Mouse (Mus musculus): Measurements from ENCODE around the gene Blcap. TPM values are rescaled to one million over a fixed set of nuclear protein-coding genes. Genes with fewer than 3 reads are reported as not detected.

Blcap gene
- polyA plus RNA-seq, 1 experiment from 2014 or later = 165 TPM

DNA sequence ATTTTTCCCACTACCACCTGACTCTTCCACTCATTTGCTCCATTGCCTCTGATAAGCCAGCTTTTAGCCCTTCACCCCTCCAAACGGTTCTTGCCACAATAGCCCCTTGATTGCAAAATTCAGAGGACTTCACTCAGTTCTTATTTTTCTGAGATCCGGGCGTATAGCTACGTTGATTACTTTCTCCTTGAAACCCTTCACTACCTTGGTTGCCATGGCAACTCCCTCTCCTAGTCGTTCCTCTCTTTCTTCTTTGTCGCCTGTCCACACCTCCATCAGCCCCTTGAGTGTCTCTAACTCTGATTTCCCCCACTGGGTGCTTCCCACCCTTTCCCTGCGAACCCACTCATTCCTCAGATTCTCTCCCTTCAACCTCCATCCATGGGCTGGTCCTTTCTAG is 34.0 kb downstream of the Blcap start:
- no peaks in the 10 kb centered on the region for H3K27me3 ChIP-seq
- peak overlapping the region; percentile 74 for H3K27ac ChIP-seq (replicated peaks)
- H3K4me2 ChIP-seq = no peak overlapping the region
- no peak; the same call in 1 of the 2 replicates for ATAC-seq (ENCODE audit: low read depth)
- H3K36me3 ChIP-seq = no peaks in the 10 kb centered on the region
- peaks cover 52% of the 10 kb centered on the region for H3K4me1 ChIP-seq (replicated peaks)
- 0 out of 2 replicates have a peak overlapping the region, but pooled peaks have one; percentile 22 for H3K9ac ChIP-seq
- no peak overlapping the region for H3K4me3 ChIP-seq
- no peaks in the 10 kb centered on the region for H3K9me3 ChIP-seq
- WGBS = 26% methylated on average over 7 of the region's 7 CpGs

DNA sequence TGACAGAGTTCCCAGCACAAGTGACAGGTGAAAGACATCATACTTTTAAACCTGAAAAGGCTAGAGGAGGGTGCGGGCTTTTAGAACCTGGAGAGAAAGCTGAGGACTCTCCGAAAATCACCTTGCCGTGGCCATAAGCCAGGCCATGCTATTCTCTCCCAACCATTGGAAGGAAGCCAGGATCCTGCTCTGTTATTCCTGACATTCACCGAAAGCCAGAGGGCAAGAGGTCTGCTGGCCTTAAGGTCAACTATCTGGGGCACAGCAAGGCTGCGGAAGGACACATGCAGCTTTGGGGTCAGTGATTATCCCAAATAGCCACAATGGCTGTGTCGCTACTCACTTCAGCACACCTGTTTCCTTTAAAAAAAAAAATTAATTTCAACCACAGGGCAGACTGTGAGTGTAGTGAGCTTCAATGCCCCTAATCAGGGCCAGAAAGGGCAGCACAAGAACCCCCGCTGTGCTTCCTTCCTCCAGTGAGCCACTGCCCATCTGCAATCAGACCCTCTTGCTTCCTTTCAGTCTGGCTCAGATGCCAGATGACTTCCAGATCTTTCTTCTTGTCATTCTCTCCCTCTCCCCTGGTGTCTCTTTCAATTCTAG is 34.5 kb downstream of the Blcap start:
- Histone ChIP-seq H3K9ac (0 out of 2 replicates have a peak overlapping the region, but pooled peaks have one; percentile 22), H3K4me3 (no peak overlapping the region), H3K9me3 (no peaks in the 10 kb centered on the region), H3K27me3 (no peaks in the 10 kb centered on the region), H3K36me3 (no peaks in the 10 kb centered on the region), H3K4me1 (replicated peaks) (peaks cover 52% of the 10 kb centered on the region), H3K27ac (replicated peaks) (peak overlapping the region; percentile 74), H3K4me2 (no peak overlapping the region)
- ATAC-seq (ENCODE audit: low read depth) = no peak
- WGBS = 62% methylated on average over 7 of the region's 7 CpGs

DNA sequence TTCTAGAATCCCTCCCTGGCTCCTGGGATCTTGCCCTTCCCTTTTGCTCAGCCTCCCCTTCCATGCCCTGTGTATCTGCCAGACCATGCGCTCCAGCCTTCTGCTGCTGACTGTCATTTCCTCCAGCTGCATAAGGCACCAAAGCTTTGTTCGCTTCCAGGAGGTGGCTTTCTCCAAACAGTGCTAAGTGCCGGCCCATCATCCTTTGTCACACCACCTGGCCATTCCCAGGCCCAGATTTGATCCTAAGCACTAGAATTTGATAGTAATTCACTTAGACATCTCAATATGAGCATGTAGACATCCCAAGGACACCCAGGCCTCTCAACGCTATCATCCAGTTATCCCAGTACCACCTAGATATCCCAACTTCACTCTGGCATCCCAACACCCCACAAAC is 36.9 kb downstream of the Blcap start:
- H3K27me3 ChIP-seq = no peaks in the 10 kb centered on the region
- no peak overlapping the region for H3K4me3 ChIP-seq
- no peak overlapping the region for H3K27ac ChIP-seq (replicated peaks)
- ATAC-seq (ENCODE audit: low read depth) = no peak
- H3K4me2 ChIP-seq = no peak overlapping the region
- H3K4me1 ChIP-seq (replicated peaks) = peaks cover 51% of the 10 kb centered on the region
- H3K36me3 ChIP-seq = no peaks in the 10 kb centered on the region
- no peaks in the 10 kb centered on the region for H3K9me3 ChIP-seq
- 75% methylated on average over 4 of the region's 4 CpGs for WGBS
- H3K9ac ChIP-seq = no peak overlapping the region

DNA sequence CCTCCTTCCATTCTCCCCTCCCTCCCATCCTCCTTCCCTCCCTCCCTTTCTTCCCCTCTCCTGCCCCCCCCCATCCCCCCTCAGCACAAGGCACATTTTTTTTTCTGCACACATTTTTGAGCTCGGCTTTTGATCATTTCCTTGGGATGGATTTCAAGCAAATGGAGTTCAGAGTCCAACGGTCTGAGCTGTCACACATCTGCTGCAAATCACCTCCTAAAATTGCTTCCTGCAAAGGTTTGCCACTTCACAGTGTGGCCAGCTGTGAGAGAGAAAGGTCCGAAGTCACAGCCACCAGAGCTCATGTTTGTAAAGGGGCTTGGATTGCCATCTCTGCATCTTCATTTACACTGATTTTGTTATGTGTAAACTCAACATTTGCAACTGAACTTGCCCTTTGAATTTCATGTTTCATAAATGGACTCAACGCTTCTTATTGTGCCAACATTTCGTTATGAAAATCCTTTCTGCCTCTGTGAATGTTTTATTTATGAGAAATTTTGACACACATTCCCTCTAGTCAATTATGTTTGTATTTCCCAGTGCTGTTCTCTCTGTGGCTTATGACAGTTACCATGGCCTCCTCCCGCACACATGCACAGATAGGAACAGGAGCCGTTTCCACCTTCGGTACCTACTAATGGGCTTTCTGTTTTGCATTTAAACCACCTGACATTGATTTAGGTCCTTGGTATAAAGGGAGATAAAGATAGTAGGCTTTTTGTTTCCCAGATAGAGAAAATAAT is 39.2 kb downstream of the Blcap start:
- no peak for ATAC-seq (ENCODE audit: low read depth)
- H3K9ac ChIP-seq = peak overlapping the region; percentile 26; the same call in 1 of the 2 replicates
- H3K9me3 ChIP-seq = no peaks in the 10 kb centered on the region
- peaks cover 42% of the 10 kb centered on the region for H3K4me1 ChIP-seq (replicated peaks)
- no peak overlapping the region for H3K4me2 ChIP-seq
- no peaks in the 10 kb centered on the region for H3K36me3 ChIP-seq
- peak overlapping the region; percentile 69 for H3K27ac ChIP-seq (replicated peaks)
- 50% methylated on average over 8 of the region's 8 CpGs for WGBS
- H3K27me3 ChIP-seq = no peaks in the 10 kb centered on the region
- no peak overlapping the region for H3K4me3 ChIP-seq

DNA sequence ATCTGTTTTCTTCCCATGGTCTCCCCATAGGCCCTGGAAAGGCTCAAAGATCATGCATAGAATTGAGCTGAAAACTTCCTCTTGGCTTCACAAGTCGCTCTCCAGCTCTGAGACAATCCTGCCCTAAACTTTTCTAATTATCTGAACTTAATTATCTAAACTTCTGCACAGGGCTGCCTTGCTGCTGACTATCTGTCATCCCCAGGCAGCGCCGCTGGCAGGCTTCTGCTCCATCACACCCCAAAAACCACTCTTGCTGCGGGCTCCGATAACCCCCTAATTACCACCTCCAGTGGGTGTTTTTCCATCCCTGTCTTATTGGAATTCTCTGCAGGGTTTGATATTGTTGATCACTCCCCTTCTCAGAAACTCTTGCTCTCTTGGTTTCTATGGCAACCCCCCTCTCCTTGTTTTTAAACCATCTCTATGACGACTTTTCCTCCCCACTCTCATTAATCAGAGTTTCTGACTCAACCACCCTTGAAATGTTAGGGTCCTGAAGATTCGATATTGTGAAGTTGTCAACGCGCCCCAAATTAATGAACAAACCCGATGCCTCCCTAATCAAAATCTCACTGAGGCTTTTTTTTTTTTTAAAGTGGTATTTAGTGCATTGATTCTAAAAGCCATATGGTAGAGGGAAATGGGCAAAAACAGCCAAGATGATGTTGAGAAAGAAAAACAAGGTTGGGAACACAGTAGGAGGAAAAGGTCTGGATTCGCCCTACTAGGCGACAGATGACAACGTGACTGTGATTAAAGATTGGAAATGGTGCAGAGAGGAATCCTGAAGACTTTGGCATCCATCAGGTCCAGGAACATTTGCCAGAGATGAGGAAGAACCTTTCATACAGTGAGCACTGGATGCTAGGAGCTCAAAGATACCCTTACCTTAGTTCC is 40.8 kb downstream of the Blcap start:
- Histone ChIP-seq H3K27me3 (0 out of 2 replicates have a peak, but pooled peaks cover 5% of the 10 kb centered on the region), H3K9me3 (no peaks in the 10 kb centered on the region), H3K4me3 (no peak overlapping the region), H3K27ac (replicated peaks) (no peak overlapping the region), H3K36me3 (no peaks in the 10 kb centered on the region), H3K4me1 (replicated peaks) (peaks cover 41% of the 10 kb centered on the region), H3K4me2 (no peak overlapping the region), H3K9ac (no peak overlapping the region)
- ATAC-seq (ENCODE audit: low read depth) = no peak
- WGBS = 62% methylated on average over 13 of the region's 13 CpGs

DNA sequence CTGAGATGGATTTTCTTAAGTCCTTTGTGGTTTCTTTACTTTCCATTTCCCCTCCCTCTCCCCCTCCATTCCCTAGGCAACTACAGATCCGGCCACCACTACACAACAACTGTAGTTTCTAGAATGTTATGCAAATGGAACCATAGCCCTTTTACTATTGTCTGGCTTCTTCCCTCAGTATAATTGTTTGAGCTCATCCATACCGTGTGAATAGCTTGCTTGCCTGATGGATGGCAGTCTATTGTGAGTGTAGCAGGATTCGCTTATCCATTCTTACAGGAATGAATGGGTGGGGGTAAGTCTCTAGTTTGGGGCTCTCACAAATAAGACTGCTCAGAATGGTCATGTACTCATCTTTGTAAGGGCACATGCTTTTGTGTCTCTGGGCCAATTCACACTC is 48.5 kb downstream of the Blcap start:
- Histone ChIP-seq H3K27ac (replicated peaks) (no peak overlapping the region), H3K9me3 (no peaks in the 10 kb centered on the region), H3K9ac (no peak overlapping the region), H3K27me3 (0 out of 2 replicates have a peak, but pooled peaks cover 5% of the 10 kb centered on the region), H3K36me3 (no peaks in the 10 kb centered on the region), H3K4me2 (no peak overlapping the region), H3K4me3 (no peak overlapping the region), H3K4me1 (replicated peaks) (peaks cover 44% of the 10 kb centered on the region)
- 18% methylated on average over 3 of the region's 3 CpGs for WGBS
- no peak for ATAC-seq (ENCODE audit: low read depth)

DNA sequence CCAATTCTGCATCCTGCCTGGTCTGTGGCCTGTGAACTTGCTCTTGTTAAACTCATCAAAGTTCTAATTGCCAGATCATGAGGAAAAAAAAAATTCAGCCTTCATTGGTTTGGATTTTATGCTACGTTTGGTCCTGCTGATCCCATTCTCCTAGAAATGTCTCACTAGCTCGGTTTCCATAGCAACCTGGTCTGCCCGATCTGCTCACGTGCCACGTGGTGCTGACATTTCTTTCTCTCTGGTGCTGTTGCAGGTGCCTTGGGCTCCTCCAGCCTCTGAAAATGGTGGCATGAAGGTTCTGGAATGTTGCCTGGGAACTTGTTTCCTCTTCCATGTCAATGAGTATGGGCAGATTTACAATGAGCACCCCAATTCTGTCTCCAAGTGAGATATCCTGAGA is 50.6 kb downstream of the Blcap start:
- peak overlapping the region; percentile 61 for H3K27ac ChIP-seq (replicated peaks)
- H3K9me3 ChIP-seq = no peaks in the 10 kb centered on the region
- H3K4me2 ChIP-seq = no peak overlapping the region
- no peak for ATAC-seq (ENCODE audit: low read depth)
- H3K4me3 ChIP-seq = no peak overlapping the region
- WGBS = 18% methylated on average over 5 of the region's 5 CpGs
- H3K4me1 ChIP-seq (replicated peaks) = peaks cover 42% of the 10 kb centered on the region
- no peaks in the 10 kb centered on the region for H3K27me3 ChIP-seq
- no peaks in the 10 kb centered on the region for H3K36me3 ChIP-seq
- 0 out of 2 replicates have a peak overlapping the region, but pooled peaks have one; percentile 31 for H3K9ac ChIP-seq

DNA sequence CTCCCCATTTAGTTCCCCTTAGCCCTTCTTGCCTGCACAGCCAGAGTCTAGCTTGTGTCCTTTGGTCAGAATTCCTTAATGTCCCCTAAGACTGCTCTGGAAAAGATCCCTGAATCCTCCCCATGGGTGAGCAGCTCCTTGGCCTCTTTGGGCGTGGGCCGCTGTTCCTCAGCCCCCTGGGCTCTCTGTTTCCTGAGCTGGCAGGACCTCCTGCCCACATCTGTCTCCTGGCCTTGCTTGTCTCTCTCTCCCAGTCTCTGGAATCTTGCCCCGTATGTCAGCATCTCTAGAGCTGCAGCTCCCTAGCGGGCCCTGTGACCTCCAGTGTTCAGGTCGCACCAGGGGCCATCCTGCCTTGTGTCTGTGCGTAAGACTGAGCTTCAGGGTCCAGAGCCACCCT is 51.6 kb downstream of the Blcap start:
- Histone ChIP-seq H3K9me3 (no peaks in the 10 kb centered on the region), H3K4me2 (no peak overlapping the region), H3K36me3 (no peaks in the 10 kb centered on the region), H3K27me3 (no peaks in the 10 kb centered on the region), H3K4me3 (no peak overlapping the region), H3K9ac (no peak overlapping the region), H3K4me1 (replicated peaks) (peaks cover 44% of the 10 kb centered on the region), H3K27ac (replicated peaks) (peak overlapping the region; percentile 5; the same call in 1 of the 2 replicates)
- no peak for ATAC-seq (ENCODE audit: low read depth)
- 68% methylated on average over 6 of the region's 6 CpGs for WGBS

DNA sequence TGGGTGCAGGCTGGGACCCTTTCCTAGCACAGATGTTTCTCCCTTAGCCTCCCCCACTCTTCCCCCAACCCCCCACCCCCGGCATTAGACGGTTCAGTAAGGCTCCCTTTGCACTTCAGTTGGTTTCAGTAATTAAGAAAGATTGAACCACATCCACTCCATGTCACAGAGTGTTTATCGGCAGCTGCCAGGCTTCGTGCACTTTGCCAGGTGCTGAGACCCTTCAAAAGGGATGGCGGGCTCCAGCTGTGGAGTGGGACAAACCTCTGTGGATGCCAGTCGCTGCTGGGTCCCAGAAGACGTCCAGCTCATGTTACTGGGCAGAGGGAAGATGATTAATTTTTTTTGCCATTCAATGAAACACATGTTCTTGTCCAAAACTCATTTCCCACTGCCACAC is 52.6 kb downstream of the Blcap start:
- H3K4me2 ChIP-seq = no peak overlapping the region
- peaks cover 52% of the 10 kb centered on the region for H3K4me1 ChIP-seq (replicated peaks)
- ATAC-seq (ENCODE audit: low read depth) = no peak
- no peaks in the 10 kb centered on the region for H3K9me3 ChIP-seq
- no peak overlapping the region for H3K9ac ChIP-seq
- H3K27me3 ChIP-seq = no peaks in the 10 kb centered on the region
- 44% methylated on average over 7 of the region's 7 CpGs for WGBS
- no peak overlapping the region for H3K4me3 ChIP-seq
- no peaks in the 10 kb centered on the region for H3K36me3 ChIP-seq
- no peak overlapping the region for H3K27ac ChIP-seq (replicated peaks)

DNA sequence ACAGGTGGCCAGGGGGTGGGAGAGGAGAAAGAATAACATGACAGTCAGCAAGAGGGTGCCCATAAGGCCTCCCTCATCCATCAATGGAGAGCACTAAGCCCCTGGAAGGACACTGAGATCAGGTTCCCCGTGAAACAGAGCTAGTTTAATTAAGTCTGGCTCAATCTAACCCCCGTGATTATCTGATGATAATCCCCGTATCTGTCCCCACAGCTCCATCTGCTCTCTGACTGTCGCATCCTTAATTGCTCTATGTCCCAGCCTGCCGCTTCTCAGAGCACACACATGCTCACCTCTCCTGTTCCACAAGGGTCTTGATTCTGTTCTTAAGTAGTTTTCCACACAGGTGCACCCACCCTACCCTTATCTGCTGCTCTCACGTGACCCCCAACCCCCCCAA is 53.5 kb downstream of the Blcap start:
- 54% methylated on average over 6 of the region's 6 CpGs for WGBS

DNA sequence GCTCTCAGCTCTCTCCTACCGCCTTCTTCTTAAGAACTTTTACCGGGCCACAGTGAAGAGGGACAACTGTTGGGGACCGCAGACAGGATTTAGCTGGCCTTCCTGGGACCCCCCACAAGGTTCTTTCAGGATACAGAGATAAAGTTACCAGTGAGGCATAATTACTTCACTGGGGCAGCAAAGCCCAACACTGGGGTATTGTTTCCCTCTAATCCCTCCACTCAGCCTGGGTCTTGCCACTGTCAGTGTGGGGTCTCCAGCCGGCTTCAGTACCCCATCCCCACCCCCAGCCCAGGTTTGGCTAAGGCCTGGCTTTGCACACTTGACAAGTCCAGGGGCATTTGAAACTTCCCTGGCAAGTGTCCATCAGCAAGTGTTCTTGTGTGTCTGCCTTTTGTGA is 56.7 kb downstream of the Blcap start:
- Histone ChIP-seq H3K4me2 (no peak overlapping the region), H3K9me3 (no peaks in the 10 kb centered on the region), H3K9ac (no peak overlapping the region), H3K4me1 (replicated peaks) (peaks cover 45% of the 10 kb centered on the region), H3K36me3 (no peaks in the 10 kb centered on the region), H3K27ac (replicated peaks) (peak overlapping the region; percentile 33; the same call in 1 of the 2 replicates), H3K27me3 (no peaks in the 10 kb centered on the region), H3K4me3 (no peak overlapping the region)
- ATAC-seq (ENCODE audit: low read depth) = no peak
- 16% methylated on average over 4 of the region's 4 CpGs for WGBS

More for the DNA sequence above, 53.5 kb downstream of the Blcap start:
- Histone ChIP-seq H3K4me3 (no peak overlapping the region), H3K4me2 (no peak overlapping the region), H3K27me3 (no peaks in the 10 kb centered on the region), H3K36me3 (no peaks in the 10 kb centered on the region), H3K9ac (no peak overlapping the region), H3K4me1 (replicated peaks) (peaks cover 55% of the 10 kb centered on the region), H3K9me3 (no peaks in the 10 kb centered on the region), H3K27ac (replicated peaks) (no peak overlapping the region)
- no peak for ATAC-seq (ENCODE audit: low read depth)

DNA sequence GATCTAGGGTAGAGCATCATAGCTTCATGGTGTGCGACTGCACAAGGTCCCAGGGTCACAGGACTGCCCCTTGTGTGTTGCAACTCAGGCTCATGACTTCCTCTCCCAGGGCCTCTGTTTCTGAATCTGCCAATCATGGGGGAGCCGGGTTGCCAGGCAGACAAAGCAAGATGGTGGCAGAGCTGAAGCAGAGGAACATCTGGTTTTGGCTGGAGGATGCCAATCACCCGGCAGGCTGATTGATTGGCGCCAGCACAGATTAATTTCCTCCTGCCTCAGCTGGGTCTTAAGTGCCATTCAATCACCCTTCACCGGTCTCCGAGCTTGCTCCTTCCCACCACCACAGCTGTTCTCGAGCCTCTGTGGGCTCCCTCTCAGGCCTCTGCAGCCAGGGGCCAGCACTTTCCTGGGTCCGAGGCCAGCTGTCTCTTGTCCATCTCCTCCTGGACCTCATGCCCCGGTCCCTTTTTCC is 57.3 kb downstream of the Blcap start:
- Histone ChIP-seq H3K36me3 (no peaks in the 10 kb centered on the region), H3K27me3 (no peaks in the 10 kb centered on the region), H3K4me1 (replicated peaks) (peaks cover 43% of the 10 kb centered on the region), H3K9ac (no peak overlapping the region), H3K9me3 (no peaks in the 10 kb centered on the region), H3K4me2 (no peak overlapping the region), H3K27ac (replicated peaks) (peak overlapping the region; percentile 33; the same call in 1 of the 2 replicates), H3K4me3 (no peak overlapping the region)
- WGBS = 45% methylated on average over 9 of the region's 9 CpGs
- ATAC-seq (ENCODE audit: low read depth) = no peak

Measured in neural tube, embryonic 13.5 days (tissue).